8 mouse cellular contexts compared by ENCODE assay signal in genomic region chr9:65281536-65282151, GRCm38 (mm10). TPM values are rescaled to one million over a fixed set of nuclear protein-coding genes. Genes with fewer than 3 reads are reported as not detected.
A peak's percentile ranks its signal among the peaks of the same experiment; 100 is the strongest.
DNase-seq lines count a peak whose midpoint lies in the region; ATAC-seq lines count a peak whose summit lies in the region.

No protein-coding gene starts in this region.

- H3K9me3 ChIP-seq in midbrain, embryonic 12.5 days = no peaks in the 10 kb centered on the region
- H3K9me3 ChIP-seq in midbrain, embryonic 15.5 days = no peaks in the 10 kb centered on the region

- H3K4me1 ChIP-seq in midbrain, embryonic 12.5 days = no peaks in the 10 kb centered on the region
- H3K4me1 ChIP-seq in midbrain, embryonic 15.5 days = no peaks in the 10 kb centered on the region

- H3K36me3 ChIP-seq in midbrain, embryonic 12.5 days = no peaks in the 10 kb centered on the region
- H3K36me3 ChIP-seq in midbrain, embryonic 15.5 days (replicated peaks) = no peaks in the 10 kb centered on the region

- intact Hi-C loops in left cerebral cortex, postnatal 36 days (cut with DNase I) = loop anchor here (1.0 to 5.0 kb wide), 3 partner anchors 57 to 149 kb away; no protein-coding TSS in a partner anchor

- H3K4me2 ChIP-seq in midbrain, embryonic 12.5 days (replicated peaks) = no peak overlapping the region
- no peak overlapping the region for H3K4me2 ChIP-seq in midbrain, embryonic 15.5 days

- H3K4me3 ChIP-seq in midbrain, embryonic 12.5 days = no peak overlapping the region
- H3K4me3 ChIP-seq in midbrain, embryonic 15.5 days = no peak overlapping the region

- H3K27me3 ChIP-seq in midbrain, embryonic 12.5 days = peaks cover 3% of the 10 kb centered on the region; the same call in 1 of the 2 replicates
- no peaks in the 10 kb centered on the region for H3K27me3 ChIP-seq in midbrain, embryonic 15.5 days (replicated peaks)

- ATAC-seq in midbrain, embryonic 12.5 days (ENCODE audit: low FRiP score, low read depth) = no peak
- no peak for ATAC-seq in midbrain, embryonic 15.5 days (replicated peaks)

- WGBS in midbrain, embryonic 12.5 days = 72% methylated on average over 5 of the region's 5 CpGs
- WGBS in midbrain, embryonic 15.5 days = 75% methylated on average over 5 of the region's 5 CpGs

- no peak overlapping the region for H3K27ac ChIP-seq in midbrain, embryonic 12.5 days (replicated peaks)
- H3K27ac ChIP-seq in midbrain, embryonic 15.5 days = no peak overlapping the region

- peak; percentile 63 for DNase-seq in gastrocnemius, adult 18-20 months (ENCODE audit: low spot score)
- DNase-seq in gastrocnemius, adult 8-10 months (ENCODE audit: low spot score in 2 of 2) = no peak
- peak; percentile 61 for DNase-seq in cerebellum, adult 11-12 months
- DNase-seq in left cerebral cortex, postnatal 36 days (ENCODE audit: low spot score in 2 of 2) = peak; percentile 15 to 29
- no peak for DNase-seq in urinary bladder, adult 18-20 months (ENCODE audit: low spot score in 2 of 2)
- DNase-seq in spleen, postnatal 4 days (ENCODE audit: low spot score in 2 of 2) = no peak

- H3K9ac ChIP-seq in midbrain, embryonic 12.5 days (replicated peaks) = peak overlapping the region; percentile 16; the same call in 1 of the 2 replicates
- no peak overlapping the region for H3K9ac ChIP-seq in midbrain, embryonic 15.5 days

RNA-seq across cellular contexts. Expression of gene Clpx, which starts 12.4 kb away (rescaled TPM):
- total RNA-seq in gastrocnemius, adult 18-20 months (2021) = 10 to 100 TPM; 61.6 to 63.1 TPM
- total RNA-seq in gastrocnemius, adult 8-10 months (2022) = 10 to 100 TPM; 55.4 to 65.0 (median 56.9) TPM
- polyA plus RNA-seq in midbrain, embryonic 12.5 days (2016; fragmentation: Nextera tagmentation; extraction: Ambion mirVana) = 43.0 and 44.3 TPM in 2 replicates
- polyA plus RNA-seq in midbrain, embryonic 15.5 days (2015; fragmentation: Nextera tagmentation; extraction: Ambion mirVana) = 40.4 and 42.8 TPM in 2 replicates
- total RNA-seq in left cerebral cortex, postnatal 36 days (2021) = 10 to 100 TPM; 27.0 to 33.2 TPM

RNA-seq across cellular contexts. Expression of gene Cilp, which starts 16.7 kb away (rescaled TPM):
- total RNA-seq in gastrocnemius, adult 18-20 months (2021) = 10 to 100 TPM; 20.6 to 30.0 TPM
- total RNA-seq in gastrocnemius, adult 8-10 months (2022) = 10 to 100 TPM in 2 of 4 experiments, 1 to 10 TPM in 2; 3.3 to 14.7 (median 9.6) TPM
- polyA plus RNA-seq in midbrain, embryonic 12.5 days (2016; fragmentation: Nextera tagmentation; extraction: Ambion mirVana) = 0.09 and 0.11 TPM in 2 replicates
- polyA plus RNA-seq in midbrain, embryonic 15.5 days (2015; fragmentation: Nextera tagmentation; extraction: Ambion mirVana) = 0.19 and 0.26 TPM in 2 replicates
- not detected for total RNA-seq in left cerebral cortex, postnatal 36 days (2021)

Comparison
In these comparisons a context has a peak if more than half of its experiments do, and no peak if none do; other contexts are left out.
1. DNase-seq: peak in gastrocnemius, adult 18-20 months (single experiment), cerebellum, adult 11-12 months (single experiment) and left cerebral cortex, postnatal 36 days (2 of 2); none in gastrocnemius, adult 8-10 months (0 of 2), urinary bladder, adult 18-20 months (0 of 2) and spleen, postnatal 4 days (0 of 2).
2. RNA of gene Cilp, which starts 16.7 kb away (total RNA-seq): 20.6 to 30.0 TPM in gastrocnemius, adult 18-20 months and 3.3 to 14.7 TPM in gastrocnemius, adult 8-10 months; not detected in left cerebral cortex, postnatal 36 days; every median in the first group is over 4 times any median in the second.